Mouse (Mus musculus): Measurements from ENCODE around the gene Eef1akmt3. TPM values are rescaled to one million over a fixed set of nuclear protein-coding genes. Genes with fewer than 3 reads are reported as not detected.
"Not testable (repeated sequence)": the region's sequence is repeated elsewhere in the genome, so short reads cannot be mapped to it uniquely, and the experiment has no call there.

Eef1akmt3 gene
- total RNA-seq (2022), result not detected

DNA sequence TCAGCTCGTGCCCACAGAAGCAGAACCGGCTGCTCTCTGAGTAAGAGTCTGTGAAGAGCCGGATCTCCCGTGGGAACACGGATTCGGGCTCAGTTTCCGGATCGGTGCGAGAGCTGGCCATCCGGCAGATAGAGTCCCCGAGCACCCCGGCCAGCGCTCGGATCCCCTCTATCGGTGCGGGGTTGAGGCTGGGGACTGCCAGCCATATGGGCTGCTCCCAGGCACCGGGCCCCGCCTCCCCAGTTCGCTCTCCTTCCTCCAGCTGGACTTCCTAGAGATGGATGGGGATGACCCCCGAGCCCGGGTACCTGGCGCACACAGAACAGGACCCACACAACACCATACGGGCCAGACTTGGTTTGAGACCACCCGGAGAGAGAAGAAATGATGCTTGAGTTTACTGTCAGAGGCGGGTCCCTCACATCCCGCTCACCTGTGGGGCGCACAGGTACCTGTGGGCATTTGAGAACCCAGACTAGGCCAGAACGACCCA is at the start of gene Eef1akmt3, which contains the start of gene Mettl1:
Gene Eef1akmt3 (minus strand): TSS at position 240 of the 493 bp plus-strand sequence.
Gene Mettl1 (plus strand): TSS at position 141 of the 493 bp plus-strand sequence.
- no peak for DNase-seq (ENCODE audit: low spot score in 2 of 2)

DNA sequence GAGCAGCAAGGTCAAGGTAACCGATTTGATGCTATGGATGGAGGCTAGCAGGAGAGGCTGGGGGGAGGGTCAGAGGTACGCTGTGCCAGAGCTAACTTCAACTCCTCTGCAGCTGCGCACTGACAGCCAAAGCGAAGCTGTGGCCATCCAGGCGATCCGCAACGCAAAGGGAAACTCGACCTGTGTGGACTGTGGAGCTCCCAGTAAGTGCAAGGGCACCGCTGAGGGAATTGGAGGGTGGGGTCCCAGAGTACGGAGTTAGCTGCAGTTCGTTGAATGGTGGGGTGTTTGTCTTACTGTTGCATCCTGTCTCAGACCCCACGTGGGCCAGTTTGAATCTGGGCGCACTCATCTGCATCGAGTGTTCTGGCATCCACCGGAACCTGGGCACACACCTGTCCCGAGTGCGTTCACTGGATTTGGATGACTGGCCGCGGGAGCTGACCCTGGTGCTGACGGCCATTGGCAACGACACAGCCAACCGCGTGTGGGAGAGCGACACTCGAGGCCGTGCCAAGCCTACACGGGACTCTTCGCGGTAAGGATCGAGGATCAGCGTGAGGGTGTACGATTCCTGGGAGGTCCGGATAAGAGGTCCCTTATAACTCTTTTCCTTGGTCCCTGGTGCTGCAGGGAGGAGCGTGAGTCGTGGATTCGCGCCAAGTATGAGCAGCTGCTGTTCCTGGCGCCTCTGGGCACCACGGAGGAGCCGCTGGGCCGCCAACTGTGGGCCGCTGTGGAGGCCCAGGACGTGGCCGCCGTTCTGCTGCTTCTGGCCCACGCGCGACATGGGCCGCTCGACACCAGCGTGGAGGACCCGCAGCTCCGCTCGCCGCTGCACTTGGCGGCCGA is 49.5 kb upstream of the Eef1akmt3 start:
- no peak for DNase-seq (ENCODE audit: low spot score in 2 of 2)

DNA sequence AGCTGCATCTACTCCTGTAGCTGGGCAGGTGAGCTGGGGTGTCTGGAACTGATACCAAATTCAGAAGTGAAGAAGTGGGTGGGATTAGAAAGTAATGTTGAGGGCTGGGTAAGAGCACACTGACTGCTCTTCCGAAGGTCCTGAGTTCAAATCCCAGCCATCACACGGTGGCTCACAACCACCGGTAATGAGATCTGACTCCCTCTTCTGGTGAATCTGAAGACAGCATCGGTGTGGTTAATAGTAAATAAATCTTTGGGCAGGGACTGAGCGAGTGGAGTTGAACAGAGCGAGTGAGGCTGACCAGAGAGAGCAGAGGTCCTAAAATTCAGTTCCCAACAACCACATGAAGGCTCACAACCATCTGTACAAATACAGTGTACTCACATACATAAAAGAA is 44.3 kb upstream of the Eef1akmt3 start:
- no peak for DNase-seq (ENCODE audit: low spot score in 2 of 2)

DNA sequence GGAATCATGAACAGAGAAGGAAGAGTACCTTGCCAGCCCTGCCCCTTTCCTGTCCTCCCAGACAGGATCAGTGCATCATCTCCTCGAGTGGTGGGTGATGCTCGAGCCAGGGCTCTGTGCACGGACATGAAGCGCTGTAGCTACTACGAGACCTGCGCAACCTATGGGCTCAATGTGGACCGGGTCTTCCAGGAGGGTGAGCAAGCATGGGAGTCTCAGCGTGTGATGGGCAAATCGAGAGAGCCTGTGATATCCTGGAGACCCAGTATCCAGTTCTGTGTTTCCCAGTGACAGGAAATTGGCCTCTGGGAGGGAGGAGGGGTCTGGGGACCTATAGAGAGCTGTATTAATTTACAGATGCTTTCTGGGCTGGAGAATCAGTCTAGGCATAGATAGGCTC is 43.7 kb upstream of the Eef1akmt3 start:
- no peak for DNase-seq (ENCODE audit: low spot score in 2 of 2)

DNA sequence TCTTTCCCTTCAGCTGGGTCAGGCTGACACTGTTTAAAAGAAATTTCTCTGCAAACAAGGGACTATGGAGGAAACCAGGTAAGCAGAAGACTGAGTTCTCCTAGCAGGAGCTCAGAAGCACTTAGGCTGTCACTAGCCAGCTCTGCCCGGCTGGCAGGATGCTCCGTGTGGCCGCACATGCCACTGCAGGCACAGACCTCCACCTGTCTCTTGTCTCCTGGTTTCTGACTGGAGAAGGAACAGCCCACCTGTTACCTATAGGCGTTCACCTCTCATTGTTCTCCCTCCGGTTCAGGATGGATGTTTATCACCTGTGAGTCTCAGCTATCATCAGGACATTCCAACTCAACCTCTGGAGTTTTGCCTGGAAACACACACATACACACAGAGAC is 42.6 kb upstream of the Eef1akmt3 start:
- no peak for DNase-seq (ENCODE audit: low spot score in 2 of 2)

DNA sequence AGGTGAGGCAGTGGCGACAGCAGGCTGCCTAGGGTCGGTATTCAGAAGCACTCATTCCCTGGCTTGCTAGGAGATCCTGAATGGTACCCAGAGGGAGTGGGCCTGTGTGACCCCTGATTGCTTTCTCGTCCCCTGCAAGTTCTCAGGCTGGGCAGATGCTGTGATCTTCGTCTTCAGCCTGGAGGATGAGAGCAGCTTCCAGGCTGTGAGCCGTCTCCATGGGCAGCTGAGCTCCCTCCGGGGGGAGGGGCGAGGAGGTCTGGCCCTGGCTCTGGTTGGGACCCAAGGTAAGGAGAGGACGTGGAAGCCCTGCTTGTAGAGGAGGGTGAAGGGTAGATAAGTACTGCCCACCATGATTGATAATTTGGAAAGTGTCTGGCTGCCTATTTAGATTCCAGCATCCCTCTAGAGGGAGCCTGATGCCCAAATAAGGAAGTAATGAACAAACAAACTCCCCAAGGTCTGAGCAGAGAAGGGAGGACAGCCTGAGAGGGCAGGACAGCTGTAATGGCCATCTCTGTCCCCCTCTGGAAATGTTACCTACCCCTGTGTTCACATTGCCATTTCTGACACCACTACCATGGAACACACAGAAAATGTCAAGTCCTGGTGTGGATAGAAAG is 42.1 kb upstream of the Eef1akmt3 start:
- DNase-seq (ENCODE audit: low spot score in 2 of 2), result no peak

DNA sequence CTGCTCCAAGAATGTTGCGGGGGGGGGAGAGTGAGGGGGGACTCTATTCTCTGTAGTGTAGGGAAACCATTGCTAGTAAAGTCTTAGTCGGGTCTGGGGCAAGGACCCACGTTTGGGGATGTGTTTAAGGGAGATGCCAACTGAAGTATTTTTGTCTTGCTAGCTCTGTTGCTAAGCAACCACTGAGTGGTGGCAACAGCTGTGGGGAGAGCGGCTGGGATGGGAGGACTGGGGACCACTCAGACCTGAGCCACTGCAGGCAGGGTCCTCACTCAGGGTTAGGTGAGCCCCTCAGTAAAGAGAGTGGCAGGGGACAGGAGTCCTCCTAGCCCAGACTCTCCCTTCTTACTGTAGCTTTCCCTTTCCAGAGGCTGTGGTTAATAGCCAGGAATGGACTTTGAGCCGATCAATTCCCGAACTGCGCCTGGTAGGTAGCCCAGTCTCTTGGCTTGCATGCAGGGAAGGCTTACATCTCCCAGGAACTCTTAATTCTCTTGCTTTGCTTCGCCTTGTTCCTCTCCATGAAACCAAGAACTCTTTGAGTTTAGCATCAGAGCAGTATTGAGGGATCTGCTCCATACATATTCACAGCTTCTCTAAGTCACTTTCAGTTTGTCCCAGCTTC is 40.8 kb upstream of the Eef1akmt3 start:
- no peak for DNase-seq (ENCODE audit: low spot score in 2 of 2)

DNA sequence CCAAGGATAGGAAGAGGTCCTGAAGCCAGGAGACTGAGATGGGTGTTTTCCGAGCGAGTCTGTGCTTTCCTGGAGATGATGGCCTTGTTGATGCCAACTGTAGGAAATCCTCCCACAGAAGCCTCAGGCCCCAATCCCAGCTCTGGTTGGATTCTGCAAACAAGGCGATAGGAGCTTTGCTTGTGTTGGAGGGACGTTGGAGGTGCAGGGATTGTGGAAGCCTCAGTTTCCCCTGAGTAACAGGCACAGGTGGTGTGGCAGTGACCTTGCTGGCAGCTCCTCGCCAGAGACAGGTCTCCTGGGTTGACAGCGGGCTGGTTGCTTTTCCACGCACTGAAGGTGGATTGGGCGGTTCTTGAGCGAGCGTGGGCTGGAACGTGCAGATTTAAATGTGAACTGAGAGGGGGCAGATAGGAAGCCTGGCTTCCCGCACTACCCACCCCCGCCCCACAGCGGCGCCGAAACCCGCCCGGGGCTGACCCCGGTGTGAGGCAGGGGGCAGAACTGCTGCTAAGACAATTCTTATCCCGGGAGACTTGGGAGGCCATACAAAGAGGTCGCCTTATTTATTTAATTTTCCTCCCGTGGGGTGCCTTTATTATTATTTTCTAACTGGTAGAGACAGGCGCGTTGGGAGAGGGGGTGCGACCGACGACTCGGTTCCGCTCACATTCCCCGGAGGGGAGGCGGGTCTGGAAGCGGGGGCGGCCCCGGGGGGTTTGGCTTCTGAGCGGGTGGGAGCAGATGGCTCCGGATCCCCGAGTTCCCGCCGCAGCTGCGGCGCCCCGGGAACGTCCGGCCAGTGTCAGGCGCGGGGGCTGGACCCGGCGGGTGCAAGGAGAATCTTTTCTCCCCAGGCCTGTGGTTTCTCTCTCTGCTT is 39.8 kb upstream of the Eef1akmt3 start:
- no peak for DNase-seq (ENCODE audit: low spot score in 2 of 2)

DNA sequence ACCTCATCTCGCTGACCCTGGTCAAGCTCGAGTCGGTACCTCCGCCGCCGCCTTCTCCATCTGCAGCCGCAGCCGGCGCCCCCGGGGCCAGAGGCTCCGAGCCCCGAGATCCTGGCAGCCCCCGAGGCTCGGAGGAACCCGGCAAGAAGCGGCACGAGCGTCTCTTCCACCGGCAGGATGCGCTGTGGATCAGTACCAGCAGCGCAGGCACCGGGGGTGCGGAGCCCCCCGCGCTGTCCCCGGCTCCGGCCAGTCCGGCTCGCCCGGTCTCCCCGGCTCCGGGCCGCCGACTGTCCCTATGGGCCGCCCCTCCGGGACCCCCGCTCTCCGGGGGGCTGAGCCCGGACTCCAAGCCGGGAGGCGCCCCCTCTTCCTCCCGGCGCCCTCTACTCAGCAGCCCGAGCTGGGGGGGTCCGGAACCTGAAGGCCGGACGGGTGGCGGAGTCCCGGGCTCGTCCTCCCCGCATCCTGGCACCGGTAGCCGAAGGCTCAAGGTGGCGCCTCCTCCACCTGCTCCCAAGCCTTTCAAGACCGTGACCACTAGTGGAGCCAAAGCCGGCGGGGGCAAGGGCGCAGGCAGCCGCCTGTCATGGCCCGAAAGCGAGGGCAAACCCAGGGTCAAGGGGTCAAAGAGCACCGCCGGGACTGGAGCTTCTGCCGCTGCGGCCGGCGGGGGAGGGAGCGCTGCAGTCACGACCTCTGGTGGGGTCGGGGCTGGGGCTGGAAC is 38.5 kb upstream of the Eef1akmt3 start:
- no peak for DNase-seq (ENCODE audit: low spot score in 2 of 2)

DNA sequence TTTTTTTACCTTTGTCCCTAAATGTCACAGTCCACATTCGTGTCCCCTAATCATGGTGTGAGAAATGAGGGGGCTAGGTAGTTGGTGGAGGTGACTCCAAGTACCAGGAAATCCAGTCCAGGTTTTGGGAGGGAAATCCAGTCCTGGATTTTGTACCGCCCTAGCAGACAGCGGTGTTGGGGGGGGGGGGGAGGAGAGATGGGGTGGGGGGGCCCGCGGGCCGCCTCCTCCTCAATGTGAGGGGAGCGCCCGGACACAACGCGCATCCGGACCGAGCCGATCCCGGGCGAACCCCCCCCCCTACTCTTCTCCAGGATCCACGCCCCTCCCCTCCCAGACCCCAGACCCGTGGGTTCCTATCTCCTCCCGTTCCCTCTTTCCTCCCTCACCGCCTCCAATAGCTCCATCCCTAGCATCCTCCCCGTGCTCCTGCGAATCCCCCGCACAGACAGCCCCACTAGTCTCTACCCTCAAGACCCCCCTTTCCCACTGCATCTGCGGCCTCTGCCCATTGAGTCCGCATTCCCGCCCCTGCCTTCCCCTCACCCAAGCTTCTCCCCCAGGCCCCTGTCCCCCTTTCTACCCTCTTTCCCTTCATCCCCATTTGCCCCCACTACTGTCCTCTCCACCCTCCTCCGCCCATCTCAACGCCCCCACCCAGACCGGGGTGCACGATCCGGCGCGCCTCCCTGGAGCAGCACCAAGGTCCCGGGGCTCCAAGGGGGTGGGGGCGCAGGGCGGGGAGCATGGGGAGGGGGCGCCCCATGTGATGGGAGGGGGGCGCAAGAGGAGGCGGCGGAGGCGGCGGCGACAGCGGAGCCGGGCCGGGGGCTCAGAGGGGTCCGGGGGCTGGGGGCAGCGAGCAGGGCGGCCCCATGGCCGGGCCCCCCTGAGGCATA is 37.6 kb upstream of the Eef1akmt3 start:
- DNase-seq (ENCODE audit: low spot score in 2 of 2), result no peak

DNA sequence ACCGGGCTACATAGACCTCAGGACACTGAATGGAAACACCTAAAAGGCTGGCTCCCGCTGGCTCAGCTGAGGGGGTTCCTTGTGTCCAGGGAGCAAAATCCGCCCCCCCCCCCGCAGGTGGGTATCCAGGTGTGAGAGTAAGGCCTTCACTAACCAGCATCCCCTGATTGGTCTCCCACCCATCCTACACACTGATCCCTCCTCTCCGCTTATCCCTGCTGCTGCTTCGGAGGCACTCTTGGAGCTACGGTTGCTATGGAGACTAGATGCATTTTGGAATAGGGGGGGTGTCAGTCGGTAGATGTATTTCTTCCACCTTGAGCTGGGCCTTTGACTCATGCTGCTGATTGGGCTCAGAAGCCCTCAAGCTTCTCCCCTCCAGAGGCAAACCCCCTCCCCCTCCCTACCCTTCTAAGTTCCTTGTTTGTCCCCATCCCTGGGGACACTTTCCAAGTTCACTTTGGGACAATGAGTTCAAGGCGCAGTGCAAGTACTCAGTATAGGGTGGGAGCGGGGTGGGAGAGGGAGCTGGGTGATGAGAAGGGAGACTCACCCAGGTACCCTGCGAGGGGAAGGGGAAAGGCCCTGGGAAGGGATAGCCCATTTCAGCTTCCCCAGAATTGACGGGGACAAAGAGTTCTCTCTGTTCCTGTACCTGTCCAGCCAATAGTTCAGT is 36.8 kb upstream of the Eef1akmt3 start:
- no peak for DNase-seq (ENCODE audit: low spot score in 2 of 2)

DNA sequence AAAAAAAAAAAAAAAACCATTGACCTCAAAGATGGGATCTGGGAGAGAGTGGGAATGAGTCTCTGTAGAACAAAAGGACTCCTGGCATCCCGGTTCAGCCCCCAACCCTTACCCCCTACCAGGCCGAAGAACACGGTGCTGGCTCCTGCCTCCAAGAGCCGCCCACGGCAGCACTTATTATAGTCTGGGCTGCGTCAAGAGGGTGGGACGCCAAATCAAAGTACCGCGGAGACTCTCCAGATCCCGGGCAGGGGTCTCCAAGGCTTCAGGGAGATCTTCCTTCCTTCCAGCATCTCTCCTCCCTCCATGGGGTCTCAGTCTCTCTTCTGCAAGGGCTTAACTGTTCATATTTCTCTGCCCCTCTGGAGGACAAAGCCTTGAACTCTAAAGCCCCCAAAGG is 36.2 kb upstream of the Eef1akmt3 start:
- DNase-seq (ENCODE audit: low spot score in 2 of 2), result no peak

DNA sequence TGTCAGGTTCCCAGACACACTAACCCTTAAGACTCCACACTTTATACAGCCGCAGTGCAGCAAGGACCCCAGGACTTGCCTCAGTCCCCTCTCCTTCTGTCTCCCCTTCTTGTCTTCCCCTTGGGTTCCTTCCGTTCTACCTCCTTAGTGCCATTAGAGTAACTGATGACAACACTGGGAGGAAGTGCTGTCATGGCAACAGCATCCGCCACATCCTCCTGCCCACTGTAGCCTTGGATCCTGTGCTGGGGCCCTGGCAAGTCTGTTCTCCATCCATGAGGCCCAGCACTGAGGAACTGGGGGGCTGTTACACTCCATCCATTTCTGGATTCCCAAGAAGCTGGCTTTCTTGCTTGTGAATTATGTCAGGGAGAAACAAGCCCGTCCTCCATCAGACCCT is 34.8 kb upstream of the Eef1akmt3 start:
- DNase-seq (ENCODE audit: low spot score in 2 of 2), result no peak

DNA sequence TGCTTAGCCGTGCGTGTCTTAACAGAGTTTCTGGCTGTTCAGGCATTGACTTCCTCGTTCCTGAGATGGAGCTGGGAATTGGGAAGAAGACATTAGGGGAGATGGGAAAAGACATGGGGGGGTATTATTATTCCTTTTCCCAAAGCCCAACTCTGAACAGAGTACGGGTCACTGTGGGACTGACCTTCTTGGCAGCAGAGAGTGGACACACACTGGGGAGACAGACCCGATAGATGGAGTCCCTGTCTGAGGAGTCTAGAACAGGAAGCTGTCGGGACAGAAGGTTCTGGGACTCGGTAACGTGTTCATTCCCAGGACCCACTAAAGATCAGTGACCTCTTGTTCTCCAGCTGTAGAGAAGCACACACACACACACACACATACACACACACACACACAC is 34.3 kb upstream of the Eef1akmt3 start:
- no peak for DNase-seq (ENCODE audit: low spot score in 2 of 2)

DNA sequence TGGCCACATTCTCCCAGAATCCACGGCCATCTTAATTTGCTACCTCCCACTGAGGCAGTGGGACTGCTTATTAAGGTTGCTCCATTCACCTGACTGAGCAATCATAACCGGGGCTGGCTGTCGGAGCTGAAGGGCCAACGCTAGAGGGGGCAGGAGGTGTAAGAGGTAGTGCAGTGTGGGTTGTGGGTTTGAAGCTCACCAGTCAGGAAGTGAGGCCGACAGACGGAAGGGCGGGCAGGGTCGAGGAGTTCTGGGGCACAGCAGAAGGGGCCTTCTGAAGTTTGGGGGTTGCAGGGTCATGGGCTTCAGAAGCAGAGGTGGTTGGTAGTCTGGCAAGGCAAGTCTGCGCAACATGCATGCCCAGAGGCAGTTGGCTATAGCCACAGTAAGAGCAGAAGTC is 33.8 kb upstream of the Eef1akmt3 start, which contains the start of gene Agap2:
Gene Agap2 (plus strand): TSS at position 205 of the 400 bp plus-strand sequence.
- DNase-seq (ENCODE audit: low spot score in 2 of 2), result no peak

DNA sequence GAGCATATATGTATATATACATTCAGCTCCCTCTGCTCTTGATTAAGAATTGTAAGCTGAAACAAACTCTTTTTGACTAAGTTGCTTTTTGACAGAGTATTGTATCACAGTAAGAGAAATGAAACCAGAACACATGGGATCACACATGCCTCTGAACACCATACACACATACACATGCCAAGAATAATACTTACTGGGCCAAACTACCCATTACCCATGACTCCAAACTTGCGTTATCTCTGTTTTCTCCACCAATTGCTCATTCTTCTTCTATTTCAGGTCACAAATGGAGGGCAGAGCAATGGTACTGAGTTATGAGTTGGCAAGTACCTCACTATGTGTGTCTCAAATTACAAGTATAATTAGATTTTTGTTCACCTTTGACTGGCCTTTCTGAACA is 32.7 kb upstream of the Eef1akmt3 start:
- no peak for DNase-seq (ENCODE audit: low spot score in 2 of 2)

DNA sequence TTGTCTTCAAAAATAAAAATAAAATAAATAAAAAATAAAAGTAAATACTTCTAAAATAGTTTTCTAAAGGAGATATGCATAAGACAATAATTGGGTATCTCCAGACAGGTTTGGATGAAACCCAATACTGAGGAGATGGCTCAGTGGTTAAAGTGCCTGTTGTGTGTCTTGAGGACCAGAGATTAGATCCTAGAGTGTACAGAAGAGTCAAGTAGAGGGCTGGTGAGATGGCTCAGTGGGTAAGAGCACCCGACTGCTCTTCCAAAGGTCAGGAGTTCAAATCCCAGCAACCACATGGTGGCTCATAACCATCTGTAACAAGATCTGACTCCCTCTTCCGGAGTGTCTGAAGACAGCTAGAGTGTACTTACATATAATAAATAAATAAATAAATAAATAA is 31.7 kb upstream of the Eef1akmt3 start:
- DNase-seq (ENCODE audit: low spot score in 2 of 2), result not testable (repeated sequence)

DNA sequence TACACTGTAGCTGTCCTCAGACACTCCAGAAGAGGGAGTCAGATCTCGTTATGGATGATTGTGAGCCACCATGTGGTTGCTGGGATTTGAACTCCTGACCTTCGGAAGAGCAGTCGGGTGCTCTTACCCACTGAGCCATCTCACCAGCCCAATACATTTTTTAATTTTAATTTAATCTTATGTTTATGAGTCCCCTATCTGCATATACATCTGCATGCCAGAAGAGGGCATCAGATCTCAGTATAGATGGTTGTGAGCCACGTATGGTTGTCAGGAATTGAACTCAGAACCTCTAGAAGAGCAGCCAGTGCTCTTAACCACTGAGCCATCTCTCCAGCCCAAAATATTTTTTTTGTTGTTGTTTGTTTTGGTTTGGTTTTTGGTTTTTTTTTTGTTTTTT is 31.0 kb upstream of the Eef1akmt3 start:
- DNase-seq (ENCODE audit: low spot score in 2 of 2), result not testable (repeated sequence)

DNA sequence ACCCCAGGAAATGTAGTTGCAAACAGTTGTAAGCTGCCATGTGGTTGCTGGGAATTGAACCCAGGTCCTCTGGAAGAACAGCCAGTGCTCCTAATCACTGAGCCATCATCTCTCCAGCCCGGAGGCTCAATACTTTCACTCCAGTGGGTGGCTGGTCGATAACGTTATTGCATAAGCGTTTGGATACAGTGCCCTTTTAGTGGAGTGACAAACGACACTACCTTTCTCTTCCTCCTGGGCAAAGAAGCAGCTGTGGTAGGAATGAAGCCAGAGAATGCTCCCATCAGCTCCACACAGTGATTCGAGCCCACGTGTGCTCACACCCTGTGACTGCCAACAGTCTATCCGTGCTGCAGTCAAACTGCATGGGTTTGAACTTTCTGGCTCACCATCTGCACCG is 29.9 kb upstream of the Eef1akmt3 start:
- DNase-seq (ENCODE audit: low spot score in 2 of 2), result no peak

Data from gastrocnemius, adult 8-10 months (tissue).